ENCODE assay signal across 23 mouse cellular contexts in genomic region chr11:62209891-62210290, GRCm38 (mm10). TPM values are rescaled to one million over a fixed set of nuclear protein-coding genes. Genes with fewer than 3 reads are reported as not detected.
A peak's percentile ranks its signal among the peaks of the same experiment; 100 is the strongest.
DNase-seq lines count a peak whose midpoint lies in the region; ATAC-seq lines count a peak whose summit lies in the region.
"Had no signal": no experiment of that assay in that cellular context is flagged by ENCODE, and none has a peak within 500 bp of the region (broad histone marks: within the 10 kb centered on the region; RNA-seq: fewer than 3 reads in every experiment).

No protein-coding gene starts in this region.

- intact Hi-C loops in left cerebral cortex, postnatal 14 days (cut with DNase I) = no loop called here

- peaks cover 8% of the 10 kb centered on the region; the same call in 1 of the 2 replicates for H3K36me3 ChIP-seq in midbrain, embryonic 10.5 days
- H3K36me3 ChIP-seq in midbrain, embryonic 15.5 days (replicated peaks) = no peaks in the 10 kb centered on the region
- H3K36me3 ChIP-seq: embryonic facial prominence, embryonic 15.5 days; forebrain, embryonic 15.5 days; heart, embryonic 15.5 days; intestine, embryonic 15.5 days had no signal

- 83% methylated on average over 4 of the region's 4 CpGs for WGBS in midbrain, embryonic 10.5 days
- 73% methylated on average over 4 of the region's 4 CpGs for WGBS in midbrain, embryonic 15.5 days

- H3K4me2 ChIP-seq in midbrain, embryonic 15.5 days = no peak overlapping the region
- H3K4me2 ChIP-seq: embryonic facial prominence, embryonic 15.5 days; forebrain, embryonic 15.5 days; heart, embryonic 15.5 days; intestine, embryonic 15.5 days; limb, embryonic 12.5 days; liver, embryonic 11.5 days; midbrain, embryonic 13.5 days; neural tube, embryonic 12.5 days had no signal

- H3K4me3 ChIP-seq in midbrain, embryonic 10.5 days = no peak overlapping the region
- H3K4me3 ChIP-seq in midbrain, embryonic 15.5 days = no peak overlapping the region
- H3K4me3 ChIP-seq: embryonic facial prominence, embryonic 15.5 days; forebrain, embryonic 15.5 days; heart, embryonic 15.5 days; intestine, embryonic 15.5 days; layer of hippocampus, adult 2 months; limb, embryonic 12.5 days; midbrain, embryonic 13.5 days; neural tube, embryonic 12.5 days had no signal

- no peaks in the 10 kb centered on the region for H3K4me1 ChIP-seq in midbrain, embryonic 10.5 days
- no peaks in the 10 kb centered on the region for H3K4me1 ChIP-seq in midbrain, embryonic 15.5 days
- H3K4me1 ChIP-seq: embryonic facial prominence, embryonic 15.5 days; forebrain, embryonic 15.5 days; heart, embryonic 15.5 days; limb, embryonic 12.5 days; midbrain, embryonic 13.5 days; neural tube, embryonic 12.5 days had no signal

- H3K9ac ChIP-seq in midbrain, embryonic 15.5 days = no peak overlapping the region
- H3K9ac ChIP-seq: embryonic facial prominence, embryonic 15.5 days; forebrain, embryonic 15.5 days; heart, embryonic 15.5 days; intestine, embryonic 15.5 days; limb, embryonic 12.5 days; liver, postnatal 0 days; midbrain, embryonic 13.5 days; neural tube, embryonic 12.5 days had no signal

- no peaks in the 10 kb centered on the region for H3K9me3 ChIP-seq in midbrain, embryonic 10.5 days (replicated peaks)
- H3K9me3 ChIP-seq in midbrain, embryonic 15.5 days = no peaks in the 10 kb centered on the region
- H3K9me3 ChIP-seq: embryonic facial prominence, embryonic 15.5 days; forebrain, embryonic 15.5 days; heart, embryonic 15.5 days; intestine, embryonic 15.5 days; limb, embryonic 12.5 days; midbrain, embryonic 13.5 days; neural tube, embryonic 12.5 days had no signal

- H3K27ac ChIP-seq in midbrain, embryonic 10.5 days (replicated peaks) = 0 out of 2 replicates have a peak overlapping the region, but pooled peaks have one; percentile 17
- H3K27ac ChIP-seq in midbrain, embryonic 15.5 days = no peak overlapping the region
- H3K27ac ChIP-seq: embryonic facial prominence, embryonic 15.5 days; forebrain, embryonic 15.5 days; heart, embryonic 15.5 days; intestine, embryonic 15.5 days; layer of hippocampus, adult 2 months; limb, embryonic 12.5 days; midbrain, embryonic 13.5 days; neural tube, embryonic 12.5 days had no signal

- DNase-seq in adrenal gland, postnatal 10 days = peak; percentile 24
- DNase-seq in adrenal gland, postnatal 25 days = no peak
- peak; percentile 44 for DNase-seq in kidney, adult 11 months
- DNase-seq in kidney, postnatal 4 days = no peak
- no peak for DNase-seq in midbrain, embryonic 10.5 days (ENCODE audit: low spot score)
- no peak for DNase-seq in left cerebral cortex, postnatal 14 days (ENCODE audit: low spot score in 2 of 2)
- DNase-seq in layer of hippocampus, postnatal 10 days (ENCODE audit: low spot score in 2 of 2) = no peak
- DNase-seq: cerebellum, adult 8-10 months; heart, postnatal 4 days; layer of hippocampus, postnatal 36 days; liver, postnatal 0 days; lung, postnatal 10 days had no signal

- H3K27me3 ChIP-seq in midbrain, embryonic 10.5 days (ENCODE audit: low read depth, poor library complexity, severe bottlenecking) = no peaks in the 10 kb centered on the region
- no peaks in the 10 kb centered on the region for H3K27me3 ChIP-seq in midbrain, embryonic 15.5 days (replicated peaks)
- H3K27me3 ChIP-seq: embryonic facial prominence, embryonic 15.5 days; forebrain, embryonic 15.5 days; heart, embryonic 15.5 days; intestine, embryonic 15.5 days; limb, embryonic 12.5 days; midbrain, embryonic 13.5 days; neural tube, embryonic 12.5 days had no signal

- no peak for ATAC-seq in midbrain, embryonic 15.5 days (replicated peaks)
- ATAC-seq: forebrain, embryonic 15.5 days; hindbrain, embryonic 16.5 days; intestine, embryonic 15.5 days; liver, postnatal 0 days; midbrain, embryonic 13.5 days had no signal

RNA-seq across cellular contexts. Expression of gene Adora2b, which starts 38.9 kb away (rescaled TPM):
- 1 to 10 TPM in 1 of 2 experiments, under 1 TPM in 1; 0.57 to 1.1 TPM for total RNA-seq in adrenal gland, postnatal 10 days (2021)
- total RNA-seq in adrenal gland, postnatal 25 days (2021) = 0.76 and 0.81 TPM in 2 replicates
- 3.9 and 4.5 TPM in 2 replicates for polyA plus RNA-seq in midbrain, embryonic 10.5 days (2016; fragmentation: Nextera tagmentation; extraction: Ambion mirVana)
- polyA plus RNA-seq in midbrain, embryonic 15.5 days (2015; fragmentation: Nextera tagmentation; extraction: Ambion mirVana) = 2.9 and 3.7 TPM in 2 replicates
- 1 to 10 TPM; 6.9 to 9.5 TPM for total RNA-seq in left cerebral cortex, postnatal 14 days (2021)
- 1 to 10 TPM; 8.6 to 9.0 TPM for total RNA-seq in layer of hippocampus, postnatal 10 days (2021)

Comparison
In these comparisons a context has a peak if more than half of its experiments do, and no peak if none do; other contexts are left out.
1. DNase-seq: peak in adrenal gland, postnatal 10 days (single experiment) and kidney, adult 11 months (single experiment); none in adrenal gland, postnatal 25 days (single experiment), kidney, postnatal 4 days (0 of 2), midbrain, embryonic 10.5 days (single experiment), left cerebral cortex, postnatal 14 days (0 of 2) and layer of hippocampus, postnatal 10 days (0 of 2).